Mouse (Mus musculus): Measurements from ENCODE around the gene Il12rb2. TPM values are rescaled to one million over a fixed set of nuclear protein-coding genes. Genes with fewer than 3 reads are reported as not detected.

The Il12rb2 gene
- total and polyA plus RNA-seq, 3 experiments = 0.11 to 0.19 TPM; not detected in 1

DNA sequence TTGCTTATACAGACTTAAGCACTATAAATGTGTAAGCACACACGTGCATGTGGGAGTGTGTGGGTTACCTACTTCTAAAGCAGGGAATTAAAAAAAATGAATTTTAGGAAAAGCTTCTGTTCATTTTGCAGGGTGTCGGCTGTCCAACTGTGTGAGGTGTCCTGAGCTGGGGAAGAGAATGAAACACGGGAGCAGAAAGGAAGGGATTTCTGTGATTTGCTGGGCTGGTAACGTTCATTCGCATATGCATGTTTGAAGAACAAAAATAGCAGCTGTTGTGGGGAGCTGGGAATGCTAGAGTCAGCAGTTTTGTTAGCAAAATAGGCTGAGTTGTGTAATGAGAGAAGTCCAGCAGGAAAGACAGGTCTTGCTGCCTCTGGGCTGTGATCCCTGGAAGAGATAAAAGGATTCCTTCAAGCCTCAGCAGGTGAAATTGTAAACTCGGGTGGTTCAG lies 75.3 kb downstream of the Il12rb2 start:
- H3K4me1 ChIP-seq (ENCODE audit: control insufficient read depth in 1 of 2, insufficient read depth in 2 of 2, low read length in 2 of 2) = no peaks in the 10 kb centered on the region
- no peaks in the 10 kb centered on the region for H3K9me3 ChIP-seq (replicated peaks; ENCODE audit: insufficient read depth, low read length)
- no peak for DNase-seq (ENCODE audit: low read depth, low spot score)
- H3K9ac ChIP-seq (ENCODE audit: control insufficient read depth, low read depth, low read length, poor library complexity, severe bottlenecking) = no peak overlapping the region
- no peak overlapping the region for H3K4me3 ChIP-seq (ENCODE audit: control insufficient read depth in 1 of 2, insufficient read depth in 1 of 2, low read depth in 2 of 2, low read length in 2 of 2)
- TF ChIP-seq CTCF (IDR thresholded peaks at IDR 0.05 in 2 of 3, conservative IDR thresholded peaks at IDR 0.05 in 1 of 3; ENCODE audit: control insufficient read depth in 1 of 3, insufficient read depth in 1 of 3, low read depth in 2 of 3, low read length in 3 of 3, poor library complexity in 1 of 3, severe bottlenecking in 1 of 3) = no peak
- TF ChIP-seq MAZ (IDR thresholded peaks at IDR 0.05; ENCODE audit: low read depth, low read length) = no peak
- no peak for TF ChIP-seq RCOR1 (IDR thresholded peaks at IDR 0.05; ENCODE audit: low read depth, low read length)
- TF ChIP-seq ZMIZ1 (IDR thresholded peaks at IDR 0.05; ENCODE audit: low read depth, low read length) = no peak
- TF ChIP-seq EP300 (IDR thresholded peaks at IDR 0.05; ENCODE audit: low read depth in 1 of 2, low read length in 2 of 2) = no peak
- TF ChIP-seq POLR2A (IDR thresholded peaks at IDR 0.05; ENCODE audit: control insufficient read depth in 1 of 2, insufficient read depth in 1 of 2, low read depth in 1 of 2, low read length in 2 of 2, poor library complexity in 1 of 2) = no peak
- TF ChIP-seq USF2 (IDR thresholded peaks at IDR 0.05; ENCODE audit: borderline replicate concordance in 1 of 2, insufficient read depth in 1 of 2, low read depth in 1 of 2, low read length in 2 of 2) = no peak
- TF ChIP-seq HCFC1 (IDR thresholded peaks at IDR 0.05; ENCODE audit: low read depth, low read length) = no peak
- TF ChIP-seq CHD2 (IDR thresholded peaks at IDR 0.05; ENCODE audit: low read length) = no peak
- TF ChIP-seq MAX (IDR thresholded peaks at IDR 0.05; ENCODE audit: low read length) = no peak
- TF ChIP-seq GABPA (IDR thresholded peaks at IDR 0.05; ENCODE audit: low read depth, low read length) = no peak
- TF ChIP-seq SIN3A (IDR thresholded peaks at IDR 0.05; ENCODE audit: low read length) = no peak
- no peak for TF ChIP-seq NRF1 (IDR thresholded peaks at IDR 0.05; ENCODE audit: insufficient read depth, low read depth, low read length, poor library complexity, severe bottlenecking)
- no peak for TF ChIP-seq ZKSCAN1 (IDR thresholded peaks at IDR 0.05; ENCODE audit: low read depth, low read length)
- TF ChIP-seq RAD21 (IDR thresholded peaks at IDR 0.05; ENCODE audit: low read depth, low read length) = no peak
- no peak for TF ChIP-seq TAL1 (IDR thresholded peaks at IDR 0.05; ENCODE audit: low read length)
- no peak for TF ChIP-seq ZC3H11A (IDR thresholded peaks at IDR 0.05; ENCODE audit: low read depth, low read length)
- TF ChIP-seq MYB (IDR thresholded peaks at IDR 0.05; ENCODE audit: low read depth, low read length) = no peak
- no peak for TF ChIP-seq JUND (IDR thresholded peaks at IDR 0.05; ENCODE audit: low read depth, low read length)
- no peak for TF ChIP-seq MXI1 (IDR thresholded peaks at IDR 0.05; ENCODE audit: low read depth, low read length)
- no peak overlapping the region for H3K27ac ChIP-seq (ENCODE audit: control insufficient read depth, low read depth, low read length)
- H3K79me2 ChIP-seq (ENCODE audit: control insufficient read depth, insufficient read depth, low read length, poor library complexity) = no peaks in the 10 kb centered on the region
- no peaks in the 10 kb centered on the region for H3K27me3 ChIP-seq (ENCODE audit: control insufficient read depth in 1 of 2, insufficient read depth in 2 of 2, low read length in 2 of 2)
- no peaks in the 10 kb centered on the region; a peak in 1 of 4 replicates for H3K36me3 ChIP-seq (ENCODE audit: control insufficient read depth in 1 of 2, insufficient read depth in 2 of 2, low read length in 2 of 2)

GRCm38 (mm10) chr6:67300300-67300699 lies 75.7 kb downstream of the Il12rb2 start:
- H3K4me1 ChIP-seq (ENCODE audit: control insufficient read depth in 1 of 2, insufficient read depth in 2 of 2, low read length in 2 of 2) = no peaks in the 10 kb centered on the region
- H3K4me3 ChIP-seq (ENCODE audit: control insufficient read depth in 1 of 2, insufficient read depth in 1 of 2, low read depth in 2 of 2, low read length in 2 of 2) = no peak overlapping the region
- H3K27ac ChIP-seq (ENCODE audit: control insufficient read depth, low read depth, low read length) = no peak overlapping the region
- no peaks in the 10 kb centered on the region for H3K27me3 ChIP-seq (ENCODE audit: control insufficient read depth in 1 of 2, insufficient read depth in 2 of 2, low read length in 2 of 2)
- no peaks in the 10 kb centered on the region; a peak in 1 of 4 replicates for H3K36me3 ChIP-seq (ENCODE audit: control insufficient read depth in 1 of 2, insufficient read depth in 2 of 2, low read length in 2 of 2)
- no peaks in the 10 kb centered on the region for H3K79me2 ChIP-seq (ENCODE audit: control insufficient read depth, insufficient read depth, low read length, poor library complexity)
- TF ChIP-seq SIN3A (IDR thresholded peaks at IDR 0.05; ENCODE audit: low read length) (no peak), HCFC1 (IDR thresholded peaks at IDR 0.05; ENCODE audit: low read depth, low read length) (no peak)
- H3K9ac ChIP-seq (ENCODE audit: control insufficient read depth, low read depth, low read length, poor library complexity, severe bottlenecking) = no peak overlapping the region
- H3K9me3 ChIP-seq (replicated peaks; ENCODE audit: insufficient read depth, low read length) = no peaks in the 10 kb centered on the region
- DNase-seq (ENCODE audit: low read depth, low spot score) = no peak

All from MEL (cell line).